Mouse (Mus musculus): Measurements from ENCODE around the gene Ppfibp1.

DNA sequence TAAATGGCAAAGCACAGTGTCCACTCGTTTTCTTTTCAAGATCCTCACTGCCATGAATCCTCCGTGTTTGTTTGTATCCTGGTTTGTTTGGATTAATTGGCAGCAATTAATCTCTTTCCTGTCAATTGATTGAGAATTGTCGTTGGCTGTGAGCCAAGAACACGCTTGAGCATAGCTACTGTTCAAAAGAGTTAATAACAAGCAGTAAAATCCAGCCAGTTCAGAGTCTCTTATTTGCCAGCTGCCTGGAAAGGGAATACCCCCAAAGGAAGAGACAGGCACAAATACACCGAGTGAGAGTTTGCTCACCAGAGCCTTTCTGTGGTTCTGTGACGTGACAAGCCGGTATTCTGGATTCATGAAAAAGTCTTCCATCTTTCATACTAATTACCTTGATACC, 173.7 kb downstream of the Ppfibp1 start:
- no peak for TF ChIP-seq POLR2A (IDR thresholded peaks at IDR 0.05; ENCODE audit: low read depth, low read length)
- no peak for TF ChIP-seq CHD2 (IDR thresholded peaks at IDR 0.05; ENCODE audit: low read length)
- no peak for TF ChIP-seq EP300 (IDR thresholded peaks at IDR 0.05; ENCODE audit: low read length)
- no peak for TF ChIP-seq CTCF (conservative IDR thresholded peaks at IDR 0.05 in 1 of 2, IDR thresholded peaks at IDR 0.05 in 1 of 2; ENCODE audit: low read depth in 2 of 2, low read length in 2 of 2)
- no peak for TF ChIP-seq MAZ (IDR thresholded peaks at IDR 0.05; ENCODE audit: low read depth, low read length)
- TF ChIP-seq RAD21 (IDR thresholded peaks at IDR 0.05; ENCODE audit: low read depth, low read length), result no peak
- no peak for TF ChIP-seq E2F4 (IDR thresholded peaks at IDR 0.05; ENCODE audit: insufficient replicate concordance, low read depth, low read length)
- TF ChIP-seq ELF1 (IDR thresholded peaks at IDR 0.05; ENCODE audit: low read depth, low read length), result no peak
